ENCODE assay signal across 8 mouse cellular contexts in genomic region chr17:36257969-36258368, GRCm38 (mm10). TPM values are rescaled to one million over a fixed set of nuclear protein-coding genes. Genes with fewer than 3 reads are reported as not detected.
DNase-seq lines count a peak whose midpoint lies in the region; ATAC-seq and TF ChIP-seq lines count a peak whose summit lies in the region.

TSS of gene Rpp21 (minus strand) at chr17:36258069.

- H3K4me3 ChIP-seq in forebrain, embryonic 16.5 days (replicated peaks; ENCODE audit: low read length) = peak within 1 kb of the TSS; percentile 73
- H3K4me3 ChIP-seq in hindbrain, embryonic 14.5 days (replicated peaks; ENCODE audit: low read length) = peak within 1 kb of the TSS; percentile 82
- peak within 1 kb of the TSS; percentile 70 for H3K4me3 ChIP-seq in liver, embryonic 16.5 days (ENCODE audit: low read depth, low read length)

- ATAC-seq in Patski = no peak
- ATAC-seq in forebrain, embryonic 16.5 days = no peak; the same call in 1 of the 2 replicates
- no peak; the same call in 1 of the 2 replicates for ATAC-seq in hindbrain, embryonic 14.5 days (ENCODE audit: low FRiP score)
- ATAC-seq in liver, embryonic 16.5 days (ENCODE audit: low read depth) = no peak

- no peak for TF ChIP-seq CTCF in Patski (IDR thresholded peaks at IDR 0.05)

- 49% methylated on average over 6 of the region's 6 CpGs for WGBS in forebrain, embryonic 16.5 days
- WGBS in hindbrain, embryonic 14.5 days = 52% methylated on average over 6 of the region's 6 CpGs
- WGBS in liver, embryonic 16.5 days (ENCODE audit: insufficient replicate concordance) = 38% methylated on average over 6 of the region's 6 CpGs

- H3K27ac ChIP-seq in forebrain, embryonic 16.5 days (ENCODE audit: low read length) = peak within 1 kb of the TSS; percentile 82
- H3K27ac ChIP-seq in hindbrain, embryonic 14.5 days = peak within 1 kb of the TSS; percentile 91
- peak within 1 kb of the TSS; percentile 78 for H3K27ac ChIP-seq in liver, embryonic 16.5 days (ENCODE audit: low read length)

- no peak for DNase-seq in adrenal gland, adult 18-20 months (ENCODE audit: low spot score in 2 of 2)
- no peak for DNase-seq in adrenal gland, adult (ENCODE audit: inconsistent age in 2 of 2, low spot score in 1 of 2)
- no peak for DNase-seq in Patski (ENCODE audit: low read depth, low spot score)
- no peak for DNase-seq in hindbrain, embryonic 14.5 days (ENCODE audit: low spot score)
- DNase-seq in embryo, embryonic 11 days = no peak
- DNase-seq in spleen, adult 12 weeks (ENCODE audit: low spot score) = no peak

- in situ Hi-C loops in Patski (cut with MboI; ENCODE audit: low pct_unique_long_range_greater_than_20kb) = loop anchor here (25.0 kb wide), 1 partner anchor 804 kb away; no protein-coding TSS in a partner anchor

- no peaks in the 10 kb centered on the region for H3K9me3 ChIP-seq in forebrain, embryonic 16.5 days (ENCODE audit: control insufficient read depth, low read length)
- no peaks in the 10 kb centered on the region for H3K9me3 ChIP-seq in hindbrain, embryonic 14.5 days (ENCODE audit: control insufficient read depth, low read length)
- H3K9me3 ChIP-seq in liver, embryonic 16.5 days (replicated peaks; ENCODE audit: control insufficient read depth, low read length) = no peaks in the 10 kb centered on the region

- CTCF ChIA-PET in Patski (lab: Charles Lee) = interaction anchor here (1.4 to 1.9 kb wide), 6 partner anchors 11 to 26 kb away, joined by 3 to 16 read pairs (median 4); partner anchors contain the start of gene Trim39

- H3K27me3 ChIP-seq in Patski = no peaks in the 10 kb centered on the region
- H3K27me3 ChIP-seq in forebrain, embryonic 16.5 days (replicated peaks; ENCODE audit: control insufficient read depth, insufficient read depth, low read length) = no peaks in the 10 kb centered on the region
- H3K27me3 ChIP-seq in hindbrain, embryonic 14.5 days (ENCODE audit: control insufficient read depth, insufficient read depth, low read length) = no peaks in the 10 kb centered on the region
- H3K27me3 ChIP-seq in liver, embryonic 16.5 days (ENCODE audit: control insufficient read depth, insufficient read depth, low read depth, low read length) = no peaks in the 10 kb centered on the region

- peaks cover 7% of the 10 kb centered on the region for H3K4me1 ChIP-seq in forebrain, embryonic 16.5 days (replicated peaks; ENCODE audit: control insufficient read depth, insufficient read depth, low read length)
- no peaks in the 10 kb centered on the region; the same call in 1 of the 2 replicates for H3K4me1 ChIP-seq in hindbrain, embryonic 14.5 days (replicated peaks; ENCODE audit: control insufficient read depth, insufficient read depth, low read length)
- peaks cover 7% of the 10 kb centered on the region for H3K4me1 ChIP-seq in liver, embryonic 16.5 days (ENCODE audit: control insufficient read depth, low read depth, low read length)

- H3K4me2 ChIP-seq in forebrain, embryonic 16.5 days (ENCODE audit: low read length) = peak within 1 kb of the TSS; percentile 55
- H3K4me2 ChIP-seq in hindbrain, embryonic 14.5 days (replicated peaks) = peak within 1 kb of the TSS; percentile 57
- H3K4me2 ChIP-seq in liver, embryonic 16.5 days (ENCODE audit: low read depth, low read length) = peak within 1 kb of the TSS; percentile 62

- peaks cover 28% of the 10 kb centered on the region for H3K36me3 ChIP-seq in forebrain, embryonic 16.5 days (ENCODE audit: control insufficient read depth, insufficient read depth)
- peaks cover 45% of the 10 kb centered on the region for H3K36me3 ChIP-seq in hindbrain, embryonic 14.5 days (replicated peaks; ENCODE audit: control insufficient read depth, insufficient read depth)
- H3K36me3 ChIP-seq in liver, embryonic 16.5 days (ENCODE audit: control insufficient read depth, insufficient read depth) = peaks cover 5% of the 10 kb centered on the region

- POLR2A ChIA-PET in Patski (lab: Charles Lee) = interaction anchor here (0.6 to 1.5 kb wide), 2 partner anchors 10 to 537 kb away, joined by 3 to 4 read pairs; no protein-coding TSS in a partner anchor

- peak within 1 kb of the TSS; percentile 81 for H3K9ac ChIP-seq in forebrain, embryonic 16.5 days (replicated peaks; ENCODE audit: low read depth, low read length)
- peak within 1 kb of the TSS; percentile 85 for H3K9ac ChIP-seq in hindbrain, embryonic 14.5 days
- peak within 1 kb of the TSS; percentile 71 for H3K9ac ChIP-seq in liver, embryonic 16.5 days (ENCODE audit: low read depth, low read length)

RNA-seq across cellular contexts. Expression of gene Rpp21, which starts in this region (rescaled TPM):
- total RNA-seq in adrenal gland, adult 18-20 months (2021) = 10 to 100 TPM; 38.5 to 39.4 TPM
- 41.5 TPM for polyA plus RNA-seq in Patski (2021)
- 84.8 and 99.7 TPM in 2 replicates for polyA plus RNA-seq in forebrain, embryonic 16.5 days (2015; fragmentation: Nextera tagmentation; extraction: Ambion mirVana)
- polyA plus RNA-seq in hindbrain, embryonic 14.5 days (2014; fragmentation: Nextera tagmentation; extraction: Ambion mirVana) = 132 and 151 TPM in 2 replicates
- 54.1 and 59.3 TPM in 2 replicates for polyA plus RNA-seq in liver, embryonic 16.5 days (2015; fragmentation: Nextera tagmentation; extraction: Ambion mirVana)
